Mouse (Mus musculus) olfactory bulb, adult 2 months (tissue): ENCODE data around the gene Oxsr1. TPM values are rescaled to one million over a fixed set of nuclear protein-coding genes. Genes with fewer than 3 reads are reported as not detected.
"Not testable (repeated sequence)": the region's sequence is repeated elsewhere in the genome, so short reads cannot be mapped to it uniquely, and the experiment has no call there.

ENCODE experiments used
- H3K27ac ChIP-seq: fragments of 200-500 bp; 2 replicates; pipeline ENCODE4 v1.5.1; 2012; ENCODE audit warnings: low read depth, low read length; ENCODE audit not compliant: insufficient read depth
- H3K4me1 ChIP-seq: fragments of 200-500 bp; 2 replicates; pipeline ENCODE4 v1.6.1; 2012; ENCODE audit warnings: low read length; ENCODE audit not compliant: control insufficient read depth, insufficient read depth
- H3K4me3 ChIP-seq: fragments of 200-500 bp; 2 replicates; pipeline ENCODE4 v1.5.1; 2012; ENCODE audit warnings: mild to moderate bottlenecking, low read depth, low read length, moderate library complexity; ENCODE audit not compliant: insufficient read depth
- CTCF ChIP-seq: fragments of 200-500 bp; IDR thresholded peaks from 2 replicates; pipeline ENCODE4 v1.5.1; 2012; ENCODE audit warnings: low read depth, mild to moderate bottlenecking, low read length, moderate library complexity; ENCODE audit not compliant: insufficient read depth
- POLR2A ChIP-seq: fragments of 200-500 bp; IDR thresholded peaks from 2 replicates; pipeline ENCODE4 v1.6.1; 2012; ENCODE audit warnings: mild to moderate bottlenecking, low read depth, low read length, moderate library complexity; ENCODE audit not compliant: insufficient read depth
- WGBS: fragments of 180-500 bp; shearing (Covaris S2); methylation state at CpG from one replicate; pipeline ENCODE4 v1.1.7; 2018; 5-methylcytosine and 5-hydroxymethylcytosine counted together
- polyA plus RNA-seq: library from polyadenylated mRNA; stranded (reverse); fragments of >200 nt; gene quantifications from 2 replicates; pipeline ENCODE4 v1.2.4, GENCODE M21; 2012; ENCODE audit warnings: low replicate concordance; ENCODE audit not compliant: missing spikeins, insufficient read depth, insufficient read length

Gene Oxsr1
- polyA plus RNA-seq, 1 experiment = not detected

GRCm38 (mm10) chr9:119298563-119298962, 23.7 kb downstream of the Oxsr1 start:
- TF ChIP-seq POLR2A = no peak
- TF ChIP-seq CTCF = no peak
- peaks cover 3% of the 10 kb centered on the region; the same call in 1 of the 2 replicates for H3K4me1 ChIP-seq
- WGBS = 100% methylated on average over 3 of the region's 3 CpGs
- H3K4me3 ChIP-seq = no peak overlapping the region
- H3K27ac ChIP-seq = no peak overlapping the region

GRCm38 (mm10) chr9:119297696-119298095, 24.5 kb downstream of the Oxsr1 start:
- Histone ChIP-seq H3K4me1 (peaks cover 3% of the 10 kb centered on the region; the same call in 1 of the 2 replicates), H3K4me3 (no peak overlapping the region), H3K27ac (no peak overlapping the region)
- 89% methylated on average over 6 of the region's 6 CpGs for WGBS
- TF ChIP-seq POLR2A (no peak), CTCF (no peak)

- no peak overlapping the region for H3K4me3 ChIP-seq
- no peak for TF ChIP-seq POLR2A
- TF ChIP-seq CTCF = no peak
- no peak overlapping the region for H3K27ac ChIP-seq
- H3K4me1 ChIP-seq = peaks cover 3% of the 10 kb centered on the region; the same call in 1 of the 2 replicates
- 63% methylated on average over 3 of the region's 3 CpGs for WGBS
Observed at GRCm38 (mm10) chr9:119290791-119291190, 31.4 kb downstream of the Oxsr1 start.

- no peak overlapping the region for H3K27ac ChIP-seq
- peaks cover 7% of the 10 kb centered on the region for H3K4me1 ChIP-seq
- H3K4me3 ChIP-seq = no peak overlapping the region
- TF ChIP-seq CTCF (no peak), POLR2A (no peak)
- 93% methylated on average over 5 of the region's 5 CpGs for WGBS
Observed at GRCm38 (mm10) chr9:119280894-119281682, 41.1 kb downstream of the Oxsr1 start.

GRCm38 (mm10) chr9:119278031-119278430, 44.2 kb downstream of the Oxsr1 start:
- 99% methylated on average over 5 of the region's 5 CpGs for WGBS
- Histone ChIP-seq H3K4me1 (peaks cover 7% of the 10 kb centered on the region), H3K27ac (no peak overlapping the region), H3K4me3 (no peak overlapping the region)
- TF ChIP-seq POLR2A (no peak), CTCF (no peak)

GRCm38 (mm10) chr9:119276321-119276720, 45.9 kb downstream of the Oxsr1 start:
- no peak overlapping the region for H3K27ac ChIP-seq
- no peak for TF ChIP-seq POLR2A
- no peak for TF ChIP-seq CTCF
- WGBS = 46% methylated on average over 7 of the region's 7 CpGs
- H3K4me3 ChIP-seq = no peak overlapping the region
- peaks cover 11% of the 10 kb centered on the region for H3K4me1 ChIP-seq

GRCm38 (mm10) chr9:119274814-119275213, 47.4 kb downstream of the Oxsr1 start:
- 96% methylated on average over 5 of the region's 5 CpGs for WGBS
- H3K4me3 ChIP-seq, H3K27ac ChIP-seq: not testable (repeated sequence)
- peaks cover 11% of the 10 kb centered on the region for H3K4me1 ChIP-seq

- Histone ChIP-seq H3K4me3 (no peak overlapping the region), H3K27ac (no peak overlapping the region), H3K4me1 (peaks cover 9% of the 10 kb centered on the region)
- 42% methylated on average over 4 of the region's 4 CpGs for WGBS
- TF ChIP-seq POLR2A = no peak
- TF ChIP-seq CTCF = no peak
Observed at GRCm38 (mm10) chr9:119271496-119271895, 50.7 kb downstream of the Oxsr1 start.

GRCm38 (mm10) chr9:119268588-119269145, 53.6 kb downstream of the Oxsr1 start:
- Histone ChIP-seq H3K27ac (no peak overlapping the region), H3K4me1 (peaks cover 4% of the 10 kb centered on the region; the same call in 1 of the 2 replicates), H3K4me3 (no peak overlapping the region)
- 88% methylated on average over 11 of the region's 11 CpGs for WGBS
- TF ChIP-seq POLR2A (no peak), CTCF (no peak)

- no peak overlapping the region for H3K27ac ChIP-seq
- no peak for TF ChIP-seq CTCF
- no peak for TF ChIP-seq POLR2A
- no peak overlapping the region for H3K4me3 ChIP-seq
- WGBS = 92% methylated on average over 6 of the region's 6 CpGs
- peaks cover 4% of the 10 kb centered on the region; the same call in 1 of the 2 replicates for H3K4me1 ChIP-seq
Observed at GRCm38 (mm10) chr9:119268120-119268519, 54.1 kb downstream of the Oxsr1 start.

GRCm38 (mm10) chr9:119266121-119266395, 56.2 kb downstream of the Oxsr1 start:
- H3K4me3 ChIP-seq, H3K27ac ChIP-seq, H3K4me1 ChIP-seq: not testable (repeated sequence)
- 92% methylated on average over 5 of the region's 5 CpGs for WGBS

- 42% methylated on average over 1 of the region's 1 CpGs for WGBS
- H3K4me1 ChIP-seq, H3K4me3 ChIP-seq, H3K27ac ChIP-seq: not testable (repeated sequence)
Observed at GRCm38 (mm10) chr9:119265373-119266120, 56.7 kb downstream of the Oxsr1 start.
